Mouse (Mus musculus): Measurements from ENCODE around the gene Gpx4. TPM values are rescaled to one million over a fixed set of nuclear protein-coding genes. Genes with fewer than 3 reads are reported as not detected.
A peak's percentile ranks its signal among the peaks of the same experiment; 100 is the strongest.

The Gpx4 gene
- polyA plus RNA-seq, 1 experiment from 2014 or later, result 946 TPM

DNA sequence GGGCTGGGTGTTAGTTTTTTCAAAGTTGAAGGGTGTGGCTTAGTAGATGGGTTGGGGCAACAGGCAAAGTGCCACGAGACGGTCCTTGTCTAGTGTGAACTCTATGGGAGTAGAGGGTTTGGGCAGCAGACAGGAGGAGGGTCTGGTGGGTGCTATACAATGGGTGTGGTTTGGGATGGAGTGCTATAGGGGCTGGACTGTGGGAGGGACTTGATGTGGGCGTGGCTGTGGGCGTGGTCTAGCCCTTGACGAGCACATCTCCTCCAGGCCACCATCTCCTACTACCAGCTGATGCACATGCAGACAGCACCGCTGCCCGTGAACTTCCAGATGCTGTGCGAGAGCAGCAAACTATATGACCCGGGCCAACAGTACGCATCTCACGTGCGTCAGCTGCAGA lies 21.1 kb upstream of the Gpx4 start:
- ATAC-seq (replicated peaks; ENCODE audit: low FRiP score, low read depth) (0 out of 2 replicates have a peak, but pooled peaks have one; percentile 12), DNase-seq (ENCODE audit: low spot score) (no peak)
- TF ChIP-seq CTCF (IDR thresholded peaks at IDR 0.05; ENCODE audit: low read depth), result no peak
- Histone ChIP-seq H3K9ac (ENCODE audit: low read depth, low read length) (no peak overlapping the region), H3K4me3 (replicated peaks; ENCODE audit: low read depth, low read length) (no peak overlapping the region), H3K36me3 (ENCODE audit: insufficient read depth, low read length) (no peaks in the 10 kb centered on the region), H3K4me2 (ENCODE audit: low read length) (no peak overlapping the region), H3K27me3 (ENCODE audit: insufficient read depth, low read length) (no peaks in the 10 kb centered on the region), H3K27ac (no peak overlapping the region), H3K9me3 (replicated peaks; ENCODE audit: low read length) (no peaks in the 10 kb centered on the region), H3K4me1 (replicated peaks; ENCODE audit: insufficient read depth, low read length) (no peaks in the 10 kb centered on the region)
- 59% methylated on average over 12 of the region's 12 CpGs for WGBS

DNA sequence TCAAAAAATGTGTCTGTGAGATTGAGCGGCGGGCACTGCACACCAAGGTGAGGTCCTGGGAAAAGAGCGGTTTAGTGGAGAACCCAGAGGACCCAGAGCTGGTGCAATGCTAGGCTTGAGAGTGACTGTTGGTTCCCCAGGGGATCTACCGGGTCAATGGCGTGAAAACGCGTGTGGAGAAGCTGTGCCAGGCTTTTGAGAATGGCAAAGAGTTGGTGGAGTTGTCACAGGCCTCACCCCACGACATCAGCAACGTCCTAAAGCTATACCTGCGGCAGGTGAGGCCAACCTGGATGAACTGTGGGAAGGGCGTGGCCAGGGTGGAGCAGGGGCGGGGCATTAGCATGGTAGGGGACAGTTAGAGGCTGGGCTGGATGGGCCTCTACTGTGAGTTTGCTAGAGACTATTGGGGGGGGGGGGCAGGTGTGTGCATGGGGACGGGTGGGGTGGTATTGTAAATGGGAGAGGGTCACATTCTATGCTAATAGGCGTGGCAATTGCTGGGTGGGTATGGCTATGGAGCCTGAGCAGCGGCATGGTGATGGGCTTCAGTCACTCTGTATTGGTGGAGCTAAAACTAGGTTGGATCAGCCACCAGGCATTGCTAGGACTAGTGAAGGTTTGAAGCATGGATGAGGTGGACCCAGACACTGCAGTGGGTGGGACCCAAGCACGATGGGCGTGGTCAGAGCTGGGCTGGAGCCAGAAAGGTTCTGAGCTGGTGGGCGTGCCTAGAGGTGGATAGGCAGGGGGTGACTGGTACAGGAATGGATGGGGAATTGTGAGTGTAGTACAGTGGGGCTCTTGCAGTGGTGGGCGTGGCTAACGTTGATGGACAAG lies 19.1 kb upstream of the Gpx4 start:
- 69% methylated on average over 20 of the region's 20 CpGs for WGBS
- ATAC-seq (replicated peaks; ENCODE audit: low FRiP score, low read depth), result no peak
- H3K4me3 ChIP-seq (replicated peaks; ENCODE audit: low read depth, low read length), result no peak overlapping the region

DNA sequence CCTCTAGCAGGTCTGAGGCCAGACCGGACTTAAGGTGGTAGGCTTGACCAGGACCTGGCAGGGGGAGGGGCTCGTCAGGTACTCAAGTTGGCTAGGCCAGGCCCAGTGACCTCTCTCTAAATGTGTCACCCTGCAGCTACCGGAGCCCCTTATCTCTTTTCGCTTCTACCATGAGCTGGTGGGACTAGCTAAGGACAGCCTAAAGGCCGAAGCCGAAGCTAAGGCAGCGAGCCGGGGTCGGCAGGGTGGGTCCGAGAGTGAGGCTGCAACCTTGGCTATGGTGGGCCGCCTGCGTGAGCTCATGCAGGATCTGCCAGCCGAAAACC lies 18.5 kb upstream of the Gpx4 start:
- H3K4me3 ChIP-seq (replicated peaks; ENCODE audit: low read depth, low read length), result no peak overlapping the region
- no peak for TF ChIP-seq CTCF (IDR thresholded peaks at IDR 0.05; ENCODE audit: low read depth)
- no peak overlapping the region for H3K4me2 ChIP-seq (ENCODE audit: low read length)
- no peak for DNase-seq (ENCODE audit: low spot score)
- H3K9ac ChIP-seq (ENCODE audit: low read depth, low read length), result no peak overlapping the region
- H3K27ac ChIP-seq, result no peak overlapping the region
- peaks cover 4% of the 10 kb centered on the region; the same call in 1 of the 2 replicates for H3K4me1 ChIP-seq (replicated peaks; ENCODE audit: insufficient read depth, low read length)
- no peaks in the 10 kb centered on the region for H3K36me3 ChIP-seq (ENCODE audit: insufficient read depth, low read length)
- no peaks in the 10 kb centered on the region for H3K27me3 ChIP-seq (ENCODE audit: insufficient read depth, low read length)
- WGBS, result 96% methylated on average over 13 of the region's 13 CpGs
- no peak for ATAC-seq (replicated peaks; ENCODE audit: low FRiP score, low read depth)
- no peaks in the 10 kb centered on the region for H3K9me3 ChIP-seq (replicated peaks; ENCODE audit: low read length)

More for the DNA sequence above, 19.1 kb upstream of the Gpx4 start:
- Histone ChIP-seq H3K9me3 (replicated peaks; ENCODE audit: low read length) (no peaks in the 10 kb centered on the region), H3K4me2 (ENCODE audit: low read length) (no peak overlapping the region), H3K27ac (no peak overlapping the region), H3K27me3 (ENCODE audit: insufficient read depth, low read length) (no peaks in the 10 kb centered on the region), H3K36me3 (ENCODE audit: insufficient read depth, low read length) (no peaks in the 10 kb centered on the region), H3K4me1 (replicated peaks; ENCODE audit: insufficient read depth, low read length) (peaks cover 4% of the 10 kb centered on the region; the same call in 1 of the 2 replicates), H3K9ac (ENCODE audit: low read depth, low read length) (no peak overlapping the region)
- no peak for DNase-seq (ENCODE audit: low spot score)
- TF ChIP-seq CTCF (IDR thresholded peaks at IDR 0.05; ENCODE audit: low read depth), result no peak

DNA sequence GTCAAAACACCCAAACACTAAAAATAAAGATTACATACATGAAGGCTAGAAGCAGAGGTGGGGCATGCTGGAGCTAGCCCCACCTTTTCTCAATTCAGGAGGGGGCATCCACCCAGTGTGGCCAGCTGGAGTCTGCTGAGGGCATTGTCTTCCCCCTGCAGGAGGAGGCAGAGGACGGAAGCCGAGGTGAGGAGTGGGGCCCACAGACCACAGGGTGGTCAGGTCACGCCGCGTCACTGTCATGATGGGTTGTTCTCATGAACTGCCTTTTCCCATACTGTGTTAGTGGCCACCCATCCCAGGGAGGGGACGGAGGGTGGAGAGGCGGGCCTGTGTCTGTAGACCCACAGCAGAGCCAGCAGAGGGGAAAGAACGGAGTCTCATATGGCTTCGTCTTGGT lies 16.8 kb upstream of the Gpx4 start:
- Histone ChIP-seq H3K36me3 (ENCODE audit: insufficient read depth, low read length) (peaks cover 9% of the 10 kb centered on the region), H3K27ac (no peak overlapping the region), H3K9me3 (replicated peaks; ENCODE audit: low read length) (no peaks in the 10 kb centered on the region), H3K4me3 (replicated peaks; ENCODE audit: low read depth, low read length) (no peak overlapping the region), H3K27me3 (ENCODE audit: insufficient read depth, low read length) (no peaks in the 10 kb centered on the region), H3K9ac (ENCODE audit: low read depth, low read length) (no peak overlapping the region), H3K4me2 (ENCODE audit: low read length) (no peak overlapping the region), H3K4me1 (replicated peaks; ENCODE audit: insufficient read depth, low read length) (peaks cover 4% of the 10 kb centered on the region; the same call in 1 of the 2 replicates)
- ATAC-seq (replicated peaks; ENCODE audit: low FRiP score, low read depth) (no peak), DNase-seq (ENCODE audit: low spot score) (no peak)
- WGBS, result 78% methylated on average over 9 of the region's 9 CpGs
- no peak for TF ChIP-seq CTCF (IDR thresholded peaks at IDR 0.05; ENCODE audit: low read depth)

DNA sequence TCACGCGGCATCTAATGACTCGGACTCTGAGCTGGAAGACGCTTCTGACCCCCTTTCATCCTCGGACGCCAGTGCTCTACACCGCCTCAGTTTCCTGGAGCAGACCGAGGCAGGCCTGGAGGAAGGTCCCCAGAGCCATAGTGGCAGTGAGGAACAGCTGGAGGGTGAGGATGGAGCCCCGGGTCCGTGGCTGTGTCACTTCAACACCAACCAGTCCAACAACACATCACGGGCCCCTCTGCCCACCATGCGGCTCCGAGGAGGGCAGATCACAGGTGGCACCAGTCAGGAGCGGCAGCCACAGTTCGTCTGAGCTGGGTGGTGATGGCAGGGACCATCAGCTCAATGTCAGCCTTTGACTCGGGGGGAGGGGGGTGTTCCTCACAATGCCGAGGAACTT lies 16.2 kb upstream of the Gpx4 start:
- no peak for TF ChIP-seq CTCF (IDR thresholded peaks at IDR 0.05; ENCODE audit: low read depth)

DNA sequence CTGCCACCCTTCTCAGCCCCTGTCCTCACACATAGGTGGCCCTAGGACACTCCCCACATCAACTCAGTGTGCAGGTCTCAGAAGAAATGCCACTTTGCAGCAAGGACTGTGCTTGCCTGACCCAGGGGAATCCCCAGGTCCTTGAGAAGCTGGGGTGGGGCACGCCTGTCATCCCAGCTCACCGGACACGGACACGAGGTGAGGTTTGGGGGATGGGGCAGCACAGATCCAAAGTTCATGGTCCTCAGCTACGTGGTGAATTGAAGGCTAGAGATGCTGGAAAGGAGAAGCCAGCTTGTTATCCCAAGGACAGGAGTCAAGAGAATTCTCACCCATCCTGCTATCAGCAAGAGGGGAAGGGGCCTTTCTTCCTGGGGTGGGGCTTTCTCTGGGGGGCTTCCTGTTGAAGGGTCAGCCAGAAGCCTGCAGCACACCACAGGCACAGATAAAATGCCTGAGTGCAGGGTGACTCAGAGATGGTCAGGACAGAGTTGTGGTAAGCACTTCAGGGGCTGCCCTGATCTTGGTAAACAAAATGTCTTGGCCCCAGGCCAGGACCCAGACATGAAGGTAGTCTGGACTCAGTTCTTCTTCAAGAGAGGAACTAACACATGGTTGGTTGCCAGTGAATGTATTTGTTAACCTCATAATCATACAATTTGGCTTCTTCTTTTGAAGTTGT lies 14.0 kb upstream of the Gpx4 start:
- 33% methylated on average over 5 of the region's 5 CpGs for WGBS
- Histone ChIP-seq H3K36me3 (ENCODE audit: insufficient read depth, low read length) (peaks cover 36% of the 10 kb centered on the region), H3K27me3 (ENCODE audit: insufficient read depth, low read length) (no peaks in the 10 kb centered on the region), H3K9me3 (replicated peaks; ENCODE audit: low read length) (no peaks in the 10 kb centered on the region), H3K9ac (ENCODE audit: low read depth, low read length) (no peak overlapping the region), H3K4me1 (replicated peaks; ENCODE audit: insufficient read depth, low read length) (peaks cover 5% of the 10 kb centered on the region; the same call in 1 of the 2 replicates), H3K27ac (no peak overlapping the region), H3K4me2 (ENCODE audit: low read length) (no peak overlapping the region), H3K4me3 (replicated peaks; ENCODE audit: low read depth, low read length) (no peak overlapping the region)
- DNase-seq (ENCODE audit: low spot score), result no peak
- TF ChIP-seq CTCF (IDR thresholded peaks at IDR 0.05; ENCODE audit: low read depth), result no peak
- ATAC-seq (replicated peaks; ENCODE audit: low FRiP score, low read depth), result peak; percentile 37; the same call in 1 of the 2 replicates

More for the DNA sequence above, 16.2 kb upstream of the Gpx4 start:
- no peak overlapping the region for H3K4me3 ChIP-seq (replicated peaks; ENCODE audit: low read depth, low read length)
- DNase-seq (ENCODE audit: low spot score) (no peak), ATAC-seq (replicated peaks; ENCODE audit: low FRiP score, low read depth) (no peak)
- H3K36me3 ChIP-seq (ENCODE audit: insufficient read depth, low read length), result peaks cover 14% of the 10 kb centered on the region
- H3K27me3 ChIP-seq (ENCODE audit: insufficient read depth, low read length), result no peaks in the 10 kb centered on the region
- H3K9me3 ChIP-seq (replicated peaks; ENCODE audit: low read length), result no peaks in the 10 kb centered on the region
- no peak overlapping the region for H3K9ac ChIP-seq (ENCODE audit: low read depth, low read length)
- 79% methylated on average over 17 of the region's 17 CpGs for WGBS
- H3K4me2 ChIP-seq (ENCODE audit: low read length), result no peak overlapping the region
- peaks cover 4% of the 10 kb centered on the region; the same call in 1 of the 2 replicates for H3K4me1 ChIP-seq (replicated peaks; ENCODE audit: insufficient read depth, low read length)
- H3K27ac ChIP-seq, result no peak overlapping the region

All from kidney, postnatal 0 days (tissue).